ENCODE assay signal across 27 mouse cellular contexts in the genomic region with DNA sequence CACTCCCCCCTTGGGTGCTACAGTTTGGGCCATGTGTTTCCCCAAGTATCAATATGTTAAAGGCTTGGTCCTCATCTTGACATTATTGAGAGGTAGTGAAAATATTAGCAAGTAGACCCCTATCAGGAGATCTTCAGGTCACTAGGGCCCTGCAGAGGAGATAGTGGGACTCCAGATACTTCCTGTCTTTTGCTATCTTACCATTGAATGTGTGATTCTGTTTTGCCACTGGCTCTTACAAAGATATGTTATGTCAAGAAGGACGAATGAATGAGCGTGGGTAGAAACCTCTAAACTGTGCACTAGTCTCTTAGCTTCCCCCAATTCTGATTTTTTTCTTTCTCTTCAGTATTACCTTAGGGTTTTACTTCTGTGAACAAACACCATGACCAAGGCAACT.
"Had no signal": no experiment of that assay in that cellular context is flagged by ENCODE, and none has a peak within 500 bp of the region (broad histone marks: within the 10 kb centered on the region; RNA-seq: fewer than 3 reads in every experiment).

No protein-coding gene starts in this region.

- DNase-seq: cerebellum, adult 9-11 months; cerebellum, postnatal 10 days; cerebellum, postnatal 14 days; cerebellum, postnatal 25 days; cerebellum, postnatal 36 days; embryo, embryonic 11 days; forebrain, postnatal 0 days; gastrocnemius, adult 2 months; gastrocnemius, postnatal 10 days; gastrocnemius, postnatal 14 days; gastrocnemius, postnatal 25 days; gastrocnemius, postnatal 36 days; heart, adult 11 months; heart, adult 18-20 months; heart, adult 2 months had no signal

- ATAC-seq: forebrain, embryonic 13.5 days; forebrain, embryonic 14.5 days; forebrain, embryonic 15.5 days; forebrain, embryonic 16.5 days; forebrain, postnatal 0 days had no signal

- H3K36me3 ChIP-seq: embryonic facial prominence, embryonic 10.5 days; embryonic facial prominence, embryonic 12.5 days; embryonic facial prominence, embryonic 13.5 days; embryonic facial prominence, embryonic 15.5 days; forebrain, embryonic 10.5 days; forebrain, embryonic 12.5 days; forebrain, embryonic 15.5 days; heart, embryonic 10.5 days had no signal

- H3K4me2 ChIP-seq: embryonic facial prominence, embryonic 12.5 days; embryonic facial prominence, embryonic 13.5 days; embryonic facial prominence, embryonic 15.5 days; forebrain, embryonic 12.5 days; forebrain, embryonic 13.5 days; forebrain, embryonic 15.5 days had no signal

- H3K9me3 ChIP-seq: embryonic facial prominence, embryonic 10.5 days; embryonic facial prominence, embryonic 12.5 days; embryonic facial prominence, embryonic 13.5 days; embryonic facial prominence, embryonic 15.5 days; forebrain, embryonic 10.5 days; forebrain, embryonic 12.5 days; forebrain, embryonic 13.5 days; forebrain, embryonic 15.5 days; heart, embryonic 10.5 days had no signal

- H3K27me3 ChIP-seq: embryonic facial prominence, embryonic 12.5 days; embryonic facial prominence, embryonic 13.5 days; embryonic facial prominence, embryonic 15.5 days; forebrain, embryonic 12.5 days; forebrain, embryonic 13.5 days; forebrain, embryonic 15.5 days had no signal

- H3K9ac ChIP-seq: embryonic facial prominence, embryonic 12.5 days; embryonic facial prominence, embryonic 13.5 days; embryonic facial prominence, embryonic 15.5 days; forebrain, embryonic 12.5 days; forebrain, embryonic 13.5 days; forebrain, embryonic 15.5 days; forebrain, postnatal 0 days had no signal

- H3K27ac ChIP-seq: embryonic facial prominence, embryonic 10.5 days; embryonic facial prominence, embryonic 12.5 days; embryonic facial prominence, embryonic 13.5 days; embryonic facial prominence, embryonic 15.5 days; forebrain, embryonic 10.5 days; forebrain, embryonic 12.5 days; forebrain, embryonic 13.5 days; forebrain, embryonic 15.5 days; gastrocnemius, adult 2 months; heart, adult 2 months; heart, embryonic 10.5 days had no signal

- H3K4me3 ChIP-seq: embryonic facial prominence, embryonic 10.5 days; embryonic facial prominence, embryonic 12.5 days; embryonic facial prominence, embryonic 13.5 days; embryonic facial prominence, embryonic 15.5 days; erythroblast, embryonic 14.5 days; forebrain, embryonic 10.5 days; forebrain, embryonic 12.5 days; forebrain, embryonic 13.5 days; forebrain, embryonic 15.5 days; gastrocnemius, adult 2 months; heart, adult 2 months; heart, embryonic 10.5 days had no signal

- H3K4me1 ChIP-seq: forebrain, embryonic 13.5 days; heart, embryonic 10.5 days had no signal
